Mouse (Mus musculus) monocyte, adult 59 days (primary cell): Measurements from ENCODE around the gene Rars. TPM values are rescaled to one million over a fixed set of nuclear protein-coding genes. Genes with fewer than 3 reads are reported as not detected.

Source experiments
- total RNA-seq, 2 experiments: library from RNA; stranded (reverse); gene quantifications; one replicate each; pipeline ENCODE4 v1.2.4; 2023

Rars gene
- total RNA-seq, result 10 to 100 TPM; 62.1 to 63.0 TPM

GRCm38 (mm10) chr11:35834022-35834760, at the start of gene Rars:
TSS of gene Rars (minus strand) at chr11:35834506.

GRCm38 (mm10) chr11:35798874-35799273, 35.4 kb downstream of the Rars start, which contains the start of gene Fbll1:
TSS of gene Fbll1 (minus strand) at chr11:35798884.

GRCm38 (mm10) chr11:35769188-35769745, 65.0 kb downstream of the Rars start, which contains the start of gene Pank3:
TSS of gene Pank3 (plus strand) at chr11:35769484.

Other genes starting within 250 kb of the Rars start
- gene Pank3, start 65.0 kb downstream of the Rars start, total RNA-seq, result 10 to 100 TPM; 27.0 to 29.3 TPM
- not detected for gene Fbll1, start 35.6 kb downstream of the Rars start, total RNA-seq
- not detected for gene Wwc1, start 146.0 kb upstream of the Rars start, total RNA-seq